Mouse (Mus musculus) heart, postnatal 0 days (tissue): ENCODE measurements around the gene Igflr1.

Experiments
- CTCF ChIP-seq: IDR thresholded peaks from 2 replicates; pipeline ENCODE4 v1.5.1; 2016; ENCODE audit warnings: antibody characterized with exemption, control low read depth, low read depth
- EP300 ChIP-seq: IDR thresholded peaks from 2 replicates; pipeline ENCODE4 v1.6.1; 2016; ENCODE audit warnings: antibody characterized with exemption, low read depth

GRCm38 (mm10) chr7:30596093-30596492, 30.9 kb downstream of the Igflr1 start:
- TF ChIP-seq CTCF = no peak
- no peak for TF ChIP-seq EP300
